Mouse (Mus musculus): ENCODE measurements around the gene Rabif.

- TF ChIP-seq POLR2A (IDR thresholded peaks at IDR 0.05; ENCODE audit: extremely low read depth, insufficient read depth, low read length), result no peak
- TF ChIP-seq CTCF (IDR thresholded peaks at IDR 0.05; ENCODE audit: extremely low read depth, insufficient read depth, low read length), result no peak
These were observed 730 bp downstream of the Rabif start for GRCm38 (mm10) chr1:134495216-134495539.

All from cortical plate, adult 2 months (tissue).